Mouse (Mus musculus) stomach, embryonic 16.5 days (tissue): ENCODE results near the gene Sh3pxd2a. TPM values are rescaled to one million over a fixed set of nuclear protein-coding genes. Genes with fewer than 3 reads are reported as not detected.
A peak's percentile ranks its signal among the peaks of the same experiment; 100 is the strongest.

ENCODE experiments used
- ATAC-seq: fragments of 200-750 bp; cut with Nextera tagmentation; 2 replicates; pipeline ENCODE4 v1.8.0; 2017; ENCODE audit warnings: moderate number of reproducible peaks, moderate TSS enrichment; ENCODE audit not compliant: insufficient read depth, low FRiP score
- H3K27ac ChIP-seq: fragments of 300-500 bp; sonication (generic); 2 replicates; pipeline ENCODE4 v1.5.1; 2014; ENCODE audit warnings: low read length
- H3K27me3 ChIP-seq: fragments of 300-500 bp; sonication (generic); 2 replicates; pipeline ENCODE4 v1.6.1; 2014; ENCODE audit warnings: low read length, control low read depth, mixed read lengths; ENCODE audit not compliant: control insufficient read depth, insufficient read depth
- H3K36me3 ChIP-seq: fragments of 300-500 bp; sonication (generic); 2 replicates; pipeline ENCODE4 v1.6.1; 2014; ENCODE audit warnings: low read length; ENCODE audit not compliant: control insufficient read depth, insufficient read depth
- H3K4me1 ChIP-seq: fragments of 300-500 bp; sonication (generic); 2 replicates; pipeline ENCODE4 v1.6.1; 2014; ENCODE audit warnings: low read length, control low read depth, mixed read lengths; ENCODE audit not compliant: control insufficient read depth, insufficient read depth
- H3K4me2 ChIP-seq: fragments of 300-500 bp; sonication (generic); 2 replicates; pipeline ENCODE4 v1.6.1; 2014; ENCODE audit warnings: low read depth, low read length, mixed read lengths
- H3K4me3 ChIP-seq: fragments of 300-500 bp; sonication (generic); replicated peaks from 2 replicates; pipeline ENCODE4 v1.5.1; 2014; ENCODE audit warnings: mild to moderate bottlenecking, low read length
- H3K9ac ChIP-seq: fragments of 300-500 bp; sonication (generic); 2 replicates; pipeline ENCODE4 v1.6.1; 2014; ENCODE audit warnings: low read length
- H3K9me3 ChIP-seq: fragments of 300-500 bp; sonication (generic); replicated peaks from 2 replicates; pipeline ENCODE4 v1.6.1; 2016; ENCODE audit warnings: low read length, control low read depth; ENCODE audit not compliant: control insufficient read depth
- WGBS: fragments of 180-500 bp; shearing (Covaris S2); extraction: QIAGEN DNeasy Blood & Tissue Kit; methylation state at CpG from one replicate; pipeline ENCODE4 v1.1.7; 2014; 5-methylcytosine and 5-hydroxymethylcytosine counted together
- polyA plus RNA-seq: library from polyadenylated mRNA; unstranded; fragments of >200 nt; fragmentation: Nextera tagmentation; extraction: Ambion mirVana; gene quantifications from 2 replicates; pipeline ENCODE4 v1.2.1, GENCODE M21; 2015

The Sh3pxd2a gene
- polyA plus RNA-seq, 1 experiment from 2014 or later = 6.6 TPM

- H3K36me3 ChIP-seq = no peaks in the 10 kb centered on the region
- peak overlapping the region; percentile 50 for H3K9ac ChIP-seq
- H3K4me2 ChIP-seq = no peak overlapping the region
- H3K9me3 ChIP-seq = no peaks in the 10 kb centered on the region
- 24% methylated on average over 11 of the region's 11 CpGs for WGBS
- H3K4me1 ChIP-seq = peaks cover 55% of the 10 kb centered on the region
- H3K4me3 ChIP-seq = no peak overlapping the region
- peak overlapping the region; percentile 69 for H3K27ac ChIP-seq
- H3K27me3 ChIP-seq = no peaks in the 10 kb centered on the region
- peak; percentile 15; the same call in 1 of the 2 replicates for ATAC-seq
These were observed 136.0 kb downstream of the Sh3pxd2a start for GRCm38 (mm10) chr19:47327896-47328882.

- Histone ChIP-seq H3K36me3 (no peaks in the 10 kb centered on the region), H3K4me1 (peaks cover 50% of the 10 kb centered on the region), H3K4me2 (no peak overlapping the region), H3K9me3 (no peaks in the 10 kb centered on the region), H3K27ac (0 out of 2 replicates have a peak overlapping the region, but pooled peaks have one; percentile 3), H3K9ac (no peak overlapping the region), H3K27me3 (no peaks in the 10 kb centered on the region), H3K4me3 (no peak overlapping the region)
- 45% methylated on average over 5 of the region's 5 CpGs for WGBS
- ATAC-seq = no peak
These were observed 138.3 kb downstream of the Sh3pxd2a start for GRCm38 (mm10) chr19:47325881-47326280.

DNA sequence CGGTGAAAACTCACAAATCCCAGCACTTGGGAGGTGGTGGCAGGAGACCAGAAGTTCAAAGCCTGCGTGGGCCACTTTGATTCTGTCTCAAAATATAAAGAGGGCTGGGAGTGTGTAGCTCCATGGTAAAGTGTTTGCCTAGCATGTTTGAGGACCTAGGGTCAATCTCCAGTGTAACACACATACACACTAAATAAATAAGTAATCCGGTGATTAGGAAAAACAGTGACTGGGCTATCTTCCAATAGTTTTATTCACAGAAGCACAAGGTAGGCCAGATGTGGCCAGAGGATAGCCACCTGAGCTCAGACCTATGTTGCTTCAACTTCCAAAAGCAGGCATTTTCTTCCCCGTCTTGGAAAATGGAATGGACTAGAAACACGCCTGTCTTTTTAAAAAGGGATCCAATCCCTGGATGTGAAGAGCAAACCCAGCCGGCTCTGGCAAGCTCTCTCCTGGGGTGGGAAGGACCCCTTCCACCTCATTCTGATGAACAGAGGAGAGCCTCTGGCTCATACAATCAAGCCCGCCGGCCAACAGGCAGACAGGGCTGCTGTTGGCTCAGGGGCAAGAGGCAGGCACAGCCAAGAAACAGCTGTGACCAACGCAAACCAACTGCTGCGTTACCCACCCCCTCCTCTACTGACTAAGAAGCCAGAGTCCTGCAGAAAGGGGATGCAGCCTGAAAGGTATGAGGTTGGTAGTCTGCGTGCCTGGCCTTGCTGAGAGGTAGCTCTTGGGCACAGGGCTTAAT lies 140.9 kb downstream of the Sh3pxd2a start:
- no peak overlapping the region for H3K9ac ChIP-seq
- no peaks in the 10 kb centered on the region for H3K27me3 ChIP-seq
- ATAC-seq = 0 out of 2 replicates have a peak, but pooled peaks have one; percentile 48
- H3K4me3 ChIP-seq = no peak overlapping the region
- H3K4me1 ChIP-seq = peaks cover 55% of the 10 kb centered on the region
- H3K9me3 ChIP-seq = no peaks in the 10 kb centered on the region
- peak overlapping the region; percentile 10 for H3K27ac ChIP-seq
- no peaks in the 10 kb centered on the region for H3K36me3 ChIP-seq
- no peak overlapping the region for H3K4me2 ChIP-seq
- WGBS = 55% methylated on average over 11 of the region's 11 CpGs

DNA sequence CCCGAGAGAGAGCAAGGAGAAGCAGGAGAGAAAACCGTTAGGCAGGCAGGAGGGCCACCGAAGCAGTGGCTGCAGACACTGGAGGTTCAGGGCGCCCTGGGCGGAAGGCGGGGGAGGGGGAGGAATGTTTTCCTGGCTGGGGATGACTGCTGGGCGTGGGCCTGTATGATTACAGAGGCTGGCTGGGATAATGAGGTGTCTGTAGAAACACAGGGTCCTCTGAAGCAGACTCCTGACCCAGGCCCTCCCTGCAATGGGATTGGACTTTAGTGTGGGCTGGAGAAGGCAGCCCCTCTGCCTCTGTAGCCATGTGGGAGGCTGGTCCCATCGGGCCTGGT lies 143.9 kb downstream of the Sh3pxd2a start:
- H3K36me3 ChIP-seq = no peaks in the 10 kb centered on the region
- no peak for ATAC-seq
- peaks cover 68% of the 10 kb centered on the region for H3K4me1 ChIP-seq
- 37% methylated on average over 8 of the region's 8 CpGs for WGBS
- H3K27me3 ChIP-seq = no peaks in the 10 kb centered on the region
- no peaks in the 10 kb centered on the region for H3K9me3 ChIP-seq
- peak overlapping the region; percentile 20; the same call in 1 of the 2 replicates for H3K4me2 ChIP-seq
- peak overlapping the region; percentile 58; the same call in 1 of the 2 replicates for H3K9ac ChIP-seq
- H3K4me3 ChIP-seq = no peak overlapping the region
- peak overlapping the region; percentile 70 for H3K27ac ChIP-seq

- WGBS = 69% methylated on average over 10 of the region's 10 CpGs
- Histone ChIP-seq H3K4me1 (peaks cover 74% of the 10 kb centered on the region), H3K9ac (peak overlapping the region; percentile 58; the same call in 1 of the 2 replicates), H3K27ac (peak overlapping the region; percentile 51; the same call in 1 of the 2 replicates), H3K4me3 (no peak overlapping the region), H3K27me3 (no peaks in the 10 kb centered on the region), H3K36me3 (no peaks in the 10 kb centered on the region), H3K4me2 (peak overlapping the region; percentile 20; the same call in 1 of the 2 replicates), H3K9me3 (no peaks in the 10 kb centered on the region)
- ATAC-seq = no peak
These were observed 144.5 kb downstream of the Sh3pxd2a start for GRCm38 (mm10) chr19:47319521-47320330.

- Histone ChIP-seq H3K27ac (no peak overlapping the region), H3K4me1 (peaks cover 79% of the 10 kb centered on the region), H3K27me3 (no peaks in the 10 kb centered on the region), H3K4me2 (no peak overlapping the region), H3K9ac (no peak overlapping the region), H3K9me3 (no peaks in the 10 kb centered on the region), H3K36me3 (no peaks in the 10 kb centered on the region), H3K4me3 (no peak overlapping the region)
- ATAC-seq = no peak
- 86% methylated on average over 8 of the region's 8 CpGs for WGBS
These were observed 145.1 kb downstream of the Sh3pxd2a start for GRCm38 (mm10) chr19:47319061-47319460.

GRCm38 (mm10) chr19:47317063-47317938 lies 146.9 kb downstream of the Sh3pxd2a start:
- Histone ChIP-seq H3K9me3 (no peaks in the 10 kb centered on the region), H3K9ac (peak overlapping the region; percentile 59), H3K4me1 (peaks cover 82% of the 10 kb centered on the region), H3K4me2 (no peak overlapping the region), H3K27ac (peak overlapping the region; percentile 99), H3K4me3 (no peak overlapping the region), H3K27me3 (no peaks in the 10 kb centered on the region), H3K36me3 (peaks cover 3% of the 10 kb centered on the region; the same call in 1 of the 2 replicates)
- 56% methylated on average over 15 of the region's 15 CpGs for WGBS
- peak; percentile 37; the same call in 1 of the 2 replicates for ATAC-seq
